Mouse (Mus musculus) neural tube, embryonic 11.5 days (tissue): ENCODE data around the gene Map7. TPM values are rescaled to one million over a fixed set of nuclear protein-coding genes. Genes with fewer than 3 reads are reported as not detected.

Source experiments
- ATAC-seq: fragments of 200-750 bp; cut with Nextera tagmentation; 2 replicates; pipeline ENCODE4 v1.8.0; 2017; ENCODE audit warnings: moderate number of reproducible peaks, mild to moderate bottlenecking, moderate TSS enrichment, moderate library complexity; ENCODE audit not compliant: insufficient read depth, low FRiP score, low TSS enrichment
- DNase-seq: peaks from one replicate; pipeline ENCODE4 v3.0.0-alpha.2; 2015; ENCODE audit warnings: low spot score
- H3K27ac ChIP-seq: fragments of 300-500 bp; sonication (generic); 2 replicates; pipeline ENCODE4 v1.5.1; 2014; ENCODE audit warnings: low read depth, mild to moderate bottlenecking, low read length
- H3K27me3 ChIP-seq: fragments of 300-500 bp; sonication (generic); 2 replicates; pipeline ENCODE4 v1.6.1; 2014; ENCODE audit warnings: mild to moderate bottlenecking, low read length, mixed read lengths; ENCODE audit not compliant: control insufficient read depth, insufficient read depth
- H3K36me3 ChIP-seq: fragments of 300-500 bp; sonication (generic); 2 replicates; pipeline ENCODE4 v1.6.1; 2014; ENCODE audit warnings: mild to moderate bottlenecking, low read length, moderate library complexity, mixed read lengths; ENCODE audit not compliant: control insufficient read depth, insufficient read depth
- H3K4me1 ChIP-seq: fragments of 300-500 bp; sonication (generic); 2 replicates; pipeline ENCODE4 v1.6.1; 2014; ENCODE audit warnings: low read length, mixed read lengths; ENCODE audit not compliant: control insufficient read depth, insufficient read depth
- H3K4me2 ChIP-seq: fragments of 300-500 bp; sonication (generic); 2 replicates; pipeline ENCODE4 v1.6.1; 2014; ENCODE audit warnings: low read depth, mild to moderate bottlenecking, moderate library complexity
- H3K4me3 ChIP-seq: fragments of 300-500 bp; sonication (generic); 2 replicates; pipeline ENCODE4 v1.5.1; 2014; ENCODE audit warnings: low read depth, low read length
- H3K9ac ChIP-seq: fragments of 300-500 bp; sonication (generic); 2 replicates; pipeline ENCODE4 v1.6.1; 2014; ENCODE audit warnings: mild to moderate bottlenecking, low read length
- H3K9me3 ChIP-seq: fragments of 300-500 bp; sonication (generic); 2 replicates; pipeline ENCODE4 v1.6.1; 2016; ENCODE audit warnings: low read length; ENCODE audit not compliant: control insufficient read depth
- WGBS: fragments of 180-500 bp; shearing (Covaris S2); extraction: QIAGEN DNeasy Blood & Tissue Kit; methylation state at CpG from one replicate; pipeline ENCODE4 v1.1.7; 2014; 5-methylcytosine and 5-hydroxymethylcytosine counted together
- polyA plus RNA-seq: library from polyadenylated mRNA; unstranded; fragments of >200 nt; fragmentation: Nextera tagmentation; extraction: Ambion mirVana; gene quantifications from 2 replicates; pipeline ENCODE4 v1.2.1, GENCODE M21; 2014

Gene Map7
- polyA plus RNA-seq, 1 experiment from 2014 or later: 5.4 TPM

GRCm38 (mm10) chr10:20160914-20161313, 12.6 kb downstream of the Map7 start:
- Histone ChIP-seq H3K27me3 (no peaks in the 10 kb centered on the region), H3K9ac (no peak overlapping the region), H3K4me2 (no peak overlapping the region), H3K4me3 (no peak overlapping the region), H3K36me3 (no peaks in the 10 kb centered on the region), H3K9me3 (no peaks in the 10 kb centered on the region), H3K27ac (no peak overlapping the region), H3K4me1 (no peaks in the 10 kb centered on the region)
- 58% methylated on average over 8 of the region's 8 CpGs for WGBS
- ATAC-seq (no peak), DNase-seq (no peak)

DNA sequence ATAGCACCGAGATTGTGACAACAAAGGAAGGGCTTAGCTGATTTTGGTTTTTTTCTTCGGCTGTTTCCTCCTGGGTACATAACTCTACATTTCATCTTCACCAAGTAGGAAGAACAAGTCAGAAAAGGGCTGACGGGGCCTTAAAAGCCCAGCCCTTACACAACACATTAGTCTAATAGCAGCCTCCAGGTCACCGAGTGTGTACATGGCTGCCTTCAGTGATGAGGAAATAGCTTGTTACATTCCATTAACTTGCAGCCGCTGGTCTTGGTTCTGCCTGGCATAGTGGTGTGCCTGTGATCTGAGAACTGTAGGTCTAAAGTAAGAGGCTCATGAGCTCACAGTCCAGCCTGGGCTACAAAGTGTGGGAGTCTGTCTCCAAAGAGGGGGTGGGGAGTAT, 16.5 kb downstream of the Map7 start:
- no peak overlapping the region for H3K9ac ChIP-seq
- H3K4me3 ChIP-seq: no peak overlapping the region
- no peak overlapping the region for H3K4me2 ChIP-seq
- 91% methylated on average over 5 of the region's 5 CpGs for WGBS
- no peaks in the 10 kb centered on the region for H3K36me3 ChIP-seq
- H3K9me3 ChIP-seq: no peaks in the 10 kb centered on the region
- ATAC-seq: no peak
- no peaks in the 10 kb centered on the region for H3K27me3 ChIP-seq
- H3K27ac ChIP-seq: no peak overlapping the region
- H3K4me1 ChIP-seq: no peaks in the 10 kb centered on the region
- no peak for DNase-seq

GRCm38 (mm10) chr10:20166797-20167196, 18.5 kb downstream of the Map7 start:
- Histone ChIP-seq H3K4me2 (no peak overlapping the region), H3K4me3 (no peak overlapping the region), H3K27ac (no peak overlapping the region), H3K27me3 (no peaks in the 10 kb centered on the region), H3K9me3 (no peaks in the 10 kb centered on the region), H3K4me1 (peaks cover 12% of the 10 kb centered on the region), H3K36me3 (no peaks in the 10 kb centered on the region), H3K9ac (no peak overlapping the region)
- no peak for DNase-seq
- 81% methylated on average over 11 of the region's 11 CpGs for WGBS
- ATAC-seq: no peak

GRCm38 (mm10) chr10:20167467-20167866, 19.2 kb downstream of the Map7 start:
- Histone ChIP-seq H3K9ac (no peak overlapping the region), H3K27ac (no peak overlapping the region), H3K4me1 (peaks cover 12% of the 10 kb centered on the region), H3K4me2 (no peak overlapping the region), H3K4me3 (no peak overlapping the region), H3K36me3 (no peaks in the 10 kb centered on the region), H3K9me3 (no peaks in the 10 kb centered on the region), H3K27me3 (no peaks in the 10 kb centered on the region)
- ATAC-seq (no peak), DNase-seq (no peak)
- WGBS: 92% methylated on average over 4 of the region's 4 CpGs

- ATAC-seq (no peak), DNase-seq (no peak)
- Histone ChIP-seq H3K36me3 (no peaks in the 10 kb centered on the region), H3K4me1 (peaks cover 12% of the 10 kb centered on the region), H3K27ac (no peak overlapping the region), H3K9me3 (no peaks in the 10 kb centered on the region), H3K4me2 (no peak overlapping the region), H3K4me3 (no peak overlapping the region), H3K27me3 (no peaks in the 10 kb centered on the region), H3K9ac (no peak overlapping the region)
- WGBS: 89% methylated on average over 3 of the region's 3 CpGs
Measured at GRCm38 (mm10) chr10:20169182-20169674, 21.0 kb downstream of the Map7 start.

DNA sequence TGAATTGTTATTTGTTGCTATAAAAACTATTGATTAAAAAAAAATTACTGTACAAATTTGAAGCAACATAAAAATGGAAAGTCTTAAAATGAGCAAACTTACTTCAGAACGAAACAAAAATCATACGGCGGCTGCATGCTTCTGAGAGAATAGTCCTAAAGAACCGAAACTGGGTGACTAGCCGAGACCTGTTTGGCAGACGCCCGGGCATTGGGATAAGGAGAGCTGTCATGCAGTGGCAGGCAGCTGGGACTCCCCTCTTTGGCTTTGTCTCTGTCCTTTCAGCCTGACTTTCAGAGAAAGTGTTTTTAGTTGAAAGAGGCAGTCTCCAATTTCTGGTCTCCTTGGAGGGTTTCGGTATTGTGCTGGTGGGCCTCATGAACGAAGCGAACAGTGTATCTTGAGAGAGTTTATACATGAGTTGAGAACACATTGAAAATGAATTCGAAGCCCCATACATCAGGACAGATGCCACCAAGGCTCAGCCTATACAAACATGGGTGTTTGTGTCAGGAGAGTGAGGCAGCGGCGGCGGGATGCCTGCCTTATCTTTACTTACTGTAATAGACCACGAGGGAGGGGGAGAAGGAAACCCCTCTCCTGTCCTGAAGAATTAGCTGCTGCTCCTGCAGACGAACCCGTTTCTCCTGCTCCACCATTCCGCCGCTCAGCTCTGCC, 21.8 kb downstream of the Map7 start:
- ATAC-seq: no peak
- 29% methylated on average over 19 of the region's 19 CpGs for WGBS

DNA sequence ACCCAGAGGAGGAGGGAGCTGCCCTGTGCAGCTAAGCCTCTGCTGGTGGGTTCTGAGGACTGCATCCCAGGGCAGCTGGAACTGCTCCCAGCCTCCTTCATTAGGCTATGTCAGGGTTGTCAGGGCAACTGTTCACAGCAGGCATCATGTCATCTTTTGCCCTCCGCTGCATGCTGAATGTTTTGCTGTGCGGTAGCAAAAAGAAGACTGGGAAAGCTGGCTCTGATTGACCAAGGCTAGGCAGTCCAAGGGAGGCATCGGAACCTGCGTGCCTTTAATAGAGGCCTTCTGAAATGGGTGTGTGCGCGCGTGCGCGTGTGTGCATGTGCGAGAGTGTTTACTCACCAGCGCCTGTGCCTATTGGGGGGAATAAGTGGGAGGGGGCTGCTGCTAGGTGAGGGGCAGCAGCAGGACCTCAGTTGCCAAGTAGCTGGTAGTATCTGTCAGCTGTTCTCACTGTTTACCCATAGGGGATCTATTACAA, 22.4 kb downstream of the Map7 start:
- Histone ChIP-seq H3K27me3 (no peaks in the 10 kb centered on the region), H3K36me3 (no peaks in the 10 kb centered on the region), H3K4me3 (0 out of 2 replicates have a peak overlapping the region, but pooled peaks have one; percentile 6), H3K9ac (peak overlapping the region; percentile 37; the same call in 1 of the 2 replicates), H3K4me1 (peaks cover 12% of the 10 kb centered on the region), H3K27ac (no peak overlapping the region), H3K4me2 (peak overlapping the region; percentile 42), H3K9me3 (no peaks in the 10 kb centered on the region)
- ATAC-seq (peak; percentile 96), DNase-seq (peak; percentile 87)
- WGBS: 41% methylated on average over 11 of the region's 11 CpGs

More for the DNA sequence above, 21.8 kb downstream of the Map7 start:
- peak overlapping the region; percentile 37 for H3K9ac ChIP-seq
- H3K36me3 ChIP-seq: no peaks in the 10 kb centered on the region
- H3K4me3 ChIP-seq: peak overlapping the region; percentile 6; the same call in 1 of the 2 replicates
- H3K4me2 ChIP-seq: peak overlapping the region; percentile 42
- no peaks in the 10 kb centered on the region for H3K9me3 ChIP-seq
- no peak for DNase-seq
- H3K4me1 ChIP-seq: peaks cover 12% of the 10 kb centered on the region
- no peaks in the 10 kb centered on the region for H3K27me3 ChIP-seq
- H3K27ac ChIP-seq: no peak overlapping the region

DNA sequence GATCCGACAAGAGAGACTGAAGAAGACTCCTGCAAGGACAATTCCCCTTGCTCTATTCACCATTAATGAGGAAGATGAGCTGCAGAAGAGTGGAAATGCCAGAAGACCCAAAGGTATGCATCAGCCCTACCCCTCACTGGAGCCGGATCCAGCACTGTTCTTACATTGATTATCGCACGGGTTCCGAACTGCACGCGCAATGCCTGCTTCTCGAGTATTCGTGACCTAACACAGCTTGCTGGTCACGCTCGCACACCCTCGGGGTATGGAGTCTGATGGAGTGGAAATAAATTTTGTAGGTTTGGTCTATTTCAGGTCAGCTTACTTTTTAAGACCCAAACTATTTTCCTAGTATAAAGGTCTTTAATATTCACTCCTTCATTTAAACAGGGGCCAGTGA, 22.9 kb downstream of the Map7 start:
- DNase-seq: no peak
- no peaks in the 10 kb centered on the region for H3K9me3 ChIP-seq
- no peaks in the 10 kb centered on the region for H3K27me3 ChIP-seq
- peaks cover 12% of the 10 kb centered on the region for H3K4me1 ChIP-seq
- 70% methylated on average over 12 of the region's 12 CpGs for WGBS
- no peaks in the 10 kb centered on the region for H3K36me3 ChIP-seq
- ATAC-seq: peak; percentile 31; the same call in 1 of the 2 replicates
- no peak overlapping the region for H3K4me3 ChIP-seq
- H3K9ac ChIP-seq: no peak overlapping the region
- H3K27ac ChIP-seq: no peak overlapping the region
- H3K4me2 ChIP-seq: peak overlapping the region; percentile 42

DNA sequence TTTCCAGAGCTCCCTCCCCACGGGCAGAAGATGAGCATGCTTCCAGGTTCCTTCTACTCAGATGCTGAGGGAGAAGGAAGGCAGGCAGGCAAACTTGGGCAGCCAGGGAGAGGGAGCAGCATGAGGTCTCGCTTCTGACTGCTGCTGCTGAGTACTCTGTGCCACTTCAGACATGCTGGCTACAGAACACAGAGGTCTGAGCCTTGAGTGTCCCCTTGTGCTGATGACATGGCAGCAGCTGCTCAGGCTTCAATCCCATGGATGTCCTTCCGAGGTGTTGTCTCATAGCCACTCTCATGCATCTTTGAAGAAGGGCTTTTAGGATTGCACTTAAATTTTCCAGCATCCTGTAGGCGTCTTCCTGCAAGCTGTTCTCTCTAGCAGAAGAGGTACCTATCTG, 23.5 kb downstream of the Map7 start:
- Histone ChIP-seq H3K27me3 (no peaks in the 10 kb centered on the region), H3K4me3 (no peak overlapping the region), H3K36me3 (no peaks in the 10 kb centered on the region), H3K9me3 (no peaks in the 10 kb centered on the region), H3K9ac (no peak overlapping the region), H3K4me2 (no peak overlapping the region), H3K27ac (no peak overlapping the region), H3K4me1 (peaks cover 12% of the 10 kb centered on the region)
- ATAC-seq (no peak), DNase-seq (no peak)
- 63% methylated on average over 4 of the region's 4 CpGs for WGBS
